Mouse (Mus musculus) embryonic fibroblast, embryonic 13.5 days (primary cell): ENCODE results near the gene Uncx. TPM values are rescaled to one million over a fixed set of nuclear protein-coding genes. Genes with fewer than 3 reads are reported as not detected.

Experiments
- H3K27ac ChIP-seq: 2 replicates; pipeline ENCODE4 v1.5.1; 2012; ENCODE audit warnings: low read length, control low read depth, inconsistent platforms; ENCODE audit not compliant: insufficient read depth
- H3K4me1 ChIP-seq: 2 replicates; pipeline ENCODE4 v1.6.1; 2011; ENCODE audit warnings: low read length; ENCODE audit not compliant: control insufficient read depth, insufficient read depth
- H3K4me3 ChIP-seq: 2 replicates; pipeline ENCODE4 v1.5.1; 2011; ENCODE audit warnings: mild to moderate bottlenecking, control low read depth, low read length; ENCODE audit not compliant: insufficient read depth
- CTCF ChIP-seq: IDR thresholded peaks from 2 replicates; pipeline ENCODE4 v1.5.1; 2011; ENCODE audit warnings: mild to moderate bottlenecking, control low read depth, low read length, moderate library complexity, borderline replicate concordance; ENCODE audit not compliant: insufficient read depth
- POLR2A ChIP-seq: IDR thresholded peaks from 2 replicates; pipeline ENCODE4 v1.6.1; 2011; ENCODE audit warnings: low read depth, mild to moderate bottlenecking, control low read depth, low read length, moderate library complexity
- polyA plus RNA-seq: library from polyadenylated mRNA; stranded (reverse); fragments of >200 nt; gene quantifications from 2 replicates; pipeline ENCODE4 v1.2.4, GENCODE M21; 2011; ENCODE audit warnings: low read depth; ENCODE audit not compliant: missing spikeins, insufficient read length

Gene Uncx
- polyA plus RNA-seq, 1 experiment, result not detected

DNA sequence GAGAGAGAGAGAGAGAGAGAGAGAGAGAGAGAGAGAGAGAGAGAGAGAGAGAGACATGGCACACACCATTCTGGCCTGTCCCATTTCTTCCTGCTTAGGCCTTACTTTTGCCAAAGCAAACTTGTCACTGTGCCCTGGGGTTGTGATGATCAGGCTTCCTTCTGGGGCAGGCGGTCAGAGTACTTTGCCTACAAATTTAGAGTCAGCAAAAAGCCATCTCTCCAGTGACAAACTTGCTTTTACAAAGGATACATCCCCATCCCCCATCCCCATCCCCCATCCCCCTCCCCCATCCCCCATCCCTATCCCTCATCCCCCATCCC, 1.3 kb upstream of the Uncx start:
- H3K4me3 ChIP-seq, result no peak overlapping the region
- TF ChIP-seq CTCF (no peak), POLR2A (no peak)
- no peaks in the 10 kb centered on the region; the same call in 1 of the 2 replicates for H3K4me1 ChIP-seq

DNA sequence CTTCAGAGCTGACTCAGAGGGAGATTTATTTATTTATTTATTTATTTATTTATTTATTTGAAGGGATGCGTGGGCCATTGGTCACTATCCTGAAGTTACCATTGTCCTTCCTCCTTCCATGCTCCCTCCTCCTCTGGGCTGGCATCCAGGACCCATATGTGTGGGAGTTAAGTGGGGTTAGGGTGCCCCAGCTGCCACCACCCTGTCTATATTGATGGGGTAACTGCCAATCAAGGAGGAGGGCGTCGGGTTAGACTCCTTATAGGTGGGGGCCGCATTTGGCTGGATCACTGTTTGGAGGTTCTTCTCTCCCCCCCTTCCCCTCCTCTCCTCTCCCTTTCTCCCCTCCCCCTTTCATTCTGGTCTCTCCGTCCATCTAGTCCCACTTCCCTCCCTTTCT, 738 bp upstream of the Uncx start:
- no peaks in the 10 kb centered on the region; the same call in 1 of the 2 replicates for H3K4me1 ChIP-seq
- no peak overlapping the region for H3K27ac ChIP-seq
- TF ChIP-seq CTCF (no peak), POLR2A (no peak)
- H3K4me3 ChIP-seq, result no peak overlapping the region

More for the DNA sequence above, 1.3 kb upstream of the Uncx start:
- H3K27ac ChIP-seq, result no peak overlapping the region

GRCm38 (mm10) chr5:139543650-139544270, 466 bp downstream of the Uncx start:
- TF ChIP-seq POLR2A, result no peak
- no peak for TF ChIP-seq CTCF
- H3K4me3 ChIP-seq, result peak overlapping the region; percentile 22
- H3K4me1 ChIP-seq, result no peaks in the 10 kb centered on the region; the same call in 1 of the 2 replicates
- no peak overlapping the region for H3K27ac ChIP-seq

- no peak overlapping the region for H3K4me3 ChIP-seq
- TF ChIP-seq CTCF (no peak), POLR2A (no peak)
- H3K27ac ChIP-seq, result no peak overlapping the region
Observed at GRCm38 (mm10) chr5:139544271-139545135, 1.2 kb downstream of the Uncx start.

DNA sequence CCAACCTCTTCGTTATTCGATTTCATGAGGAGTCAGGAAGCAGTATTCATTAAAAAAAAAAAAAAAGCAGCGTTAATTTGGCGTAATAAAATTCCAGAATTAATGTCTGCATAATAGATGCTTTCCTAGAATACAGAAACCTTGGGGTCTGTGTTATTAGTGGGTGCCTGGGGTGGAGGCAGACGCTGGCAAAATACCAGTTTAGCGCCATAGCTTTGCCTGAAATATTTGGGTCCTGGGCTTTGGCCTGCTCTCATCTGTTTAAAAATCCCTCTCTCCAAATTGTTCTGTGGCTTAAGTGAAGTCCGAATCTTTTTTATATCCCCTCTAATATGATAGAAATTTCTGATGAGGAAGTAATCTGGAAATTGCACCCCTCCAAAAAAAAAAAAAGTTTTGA, 1.9 kb downstream of the Uncx start:
- Histone ChIP-seq H3K27ac (no peak overlapping the region), H3K4me3 (no peak overlapping the region), H3K4me1 (no peaks in the 10 kb centered on the region; the same call in 1 of the 2 replicates)
- TF ChIP-seq CTCF (no peak), POLR2A (no peak)

More at GRCm38 (mm10) chr5:139544271-139545135, 1.2 kb downstream of the Uncx start:
- no peaks in the 10 kb centered on the region; the same call in 1 of the 2 replicates for H3K4me1 ChIP-seq

DNA sequence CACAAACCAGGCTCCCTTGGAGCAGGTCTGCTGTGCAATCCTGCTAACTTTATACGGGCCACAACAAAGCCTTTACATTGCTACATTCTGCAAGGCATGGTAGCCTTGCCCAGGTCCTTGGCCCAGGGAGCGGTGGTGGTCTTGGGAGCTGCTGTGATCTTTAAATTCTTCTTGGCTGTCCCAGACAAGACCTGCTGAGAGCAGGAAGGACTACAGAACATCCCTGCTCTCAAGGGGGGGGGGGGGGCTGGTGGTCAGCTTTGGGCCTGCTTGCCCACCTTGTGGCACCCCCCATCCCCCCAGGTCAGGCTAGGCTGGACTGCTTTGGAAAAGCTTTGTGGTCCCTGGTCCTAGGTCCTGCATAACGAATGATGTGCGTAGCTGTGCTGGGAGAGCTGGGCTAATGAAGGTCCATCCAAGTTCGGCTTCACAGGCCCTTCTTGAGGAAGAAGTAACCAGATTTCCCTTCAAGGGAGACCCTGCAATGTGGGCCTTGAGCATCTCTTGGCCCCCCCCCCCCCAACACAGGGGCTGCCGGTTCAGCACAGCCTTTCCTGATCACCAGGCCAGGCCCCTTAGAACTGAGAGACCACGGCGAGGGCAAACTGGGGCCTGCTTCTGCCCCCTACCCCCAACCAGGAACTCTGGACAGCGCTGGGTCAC, 2.5 kb downstream of the Uncx start:
- Histone ChIP-seq H3K27ac (no peak overlapping the region), H3K4me3 (no peak overlapping the region), H3K4me1 (no peaks in the 10 kb centered on the region; the same call in 1 of the 2 replicates)
- TF ChIP-seq CTCF (no peak), POLR2A (no peak)

DNA sequence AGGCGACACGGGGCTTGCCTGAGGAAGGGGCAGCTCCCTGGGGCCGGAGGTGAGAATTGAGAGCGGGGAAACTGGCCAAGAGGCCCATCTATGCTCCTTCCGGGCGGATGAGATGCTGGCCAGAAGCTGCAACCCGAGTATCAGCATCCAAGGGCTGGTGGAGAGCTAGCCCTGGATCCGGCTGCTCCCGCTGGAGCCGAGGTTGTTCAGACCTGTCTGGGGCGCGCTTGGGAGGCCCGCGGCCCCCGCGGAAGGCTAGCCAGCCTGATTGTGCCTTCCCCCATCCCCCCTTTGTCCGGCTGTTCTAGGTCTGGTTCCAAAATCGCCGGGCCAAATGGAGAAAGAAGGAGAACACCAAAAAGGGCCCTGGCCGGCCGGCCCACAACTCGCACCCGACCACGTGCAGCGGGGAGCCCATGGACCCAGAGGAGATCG, 3.1 kb downstream of the Uncx start:
- TF ChIP-seq CTCF (no peak), POLR2A (no peak)
- no peaks in the 10 kb centered on the region; the same call in 1 of the 2 replicates for H3K4me1 ChIP-seq
- no peak overlapping the region for H3K4me3 ChIP-seq
- no peak overlapping the region for H3K27ac ChIP-seq

DNA sequence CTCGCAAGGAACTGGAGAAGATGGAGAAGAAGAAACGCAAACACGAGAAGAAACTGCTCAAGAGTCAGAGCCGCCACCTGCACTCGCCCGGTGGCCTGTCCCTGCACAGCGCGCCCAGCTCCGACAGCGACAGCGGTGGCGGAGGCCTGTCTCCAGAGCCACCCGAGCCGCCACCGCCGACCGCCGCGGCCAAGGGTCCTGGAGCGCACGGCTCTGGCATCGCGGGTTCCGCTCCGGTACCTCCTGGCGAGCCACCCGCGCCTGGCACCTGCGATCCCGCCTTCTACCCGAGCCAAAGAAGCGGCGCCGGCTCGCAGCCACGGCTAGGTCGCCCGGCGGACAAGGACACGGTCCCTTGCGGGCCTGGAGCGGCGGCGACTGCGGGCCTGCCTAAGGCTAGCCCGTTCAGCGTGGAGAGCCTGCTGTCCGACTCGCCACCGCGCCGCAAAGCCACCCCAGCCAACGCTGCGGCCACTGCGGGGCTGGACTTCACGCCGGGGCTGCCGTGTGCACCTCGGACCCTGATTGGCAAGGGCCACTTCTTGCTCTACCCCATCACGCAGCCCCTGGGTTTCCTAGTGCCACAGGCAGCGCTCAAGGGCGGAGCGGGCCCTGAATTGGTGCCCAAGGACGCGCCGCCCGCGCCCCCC, 3.6 kb downstream of the Uncx start:
- TF ChIP-seq POLR2A, result no peak
- TF ChIP-seq CTCF, result no peak
- Histone ChIP-seq H3K27ac (no peak overlapping the region), H3K4me1 (no peaks in the 10 kb centered on the region; the same call in 1 of the 2 replicates), H3K4me3 (no peak overlapping the region)

- Histone ChIP-seq H3K4me3 (no peak overlapping the region), H3K4me1 (no peaks in the 10 kb centered on the region; the same call in 1 of the 2 replicates), H3K27ac (no peak overlapping the region)
- TF ChIP-seq POLR2A, result no peak
- TF ChIP-seq CTCF, result no peak
Observed at GRCm38 (mm10) chr5:139547421-139547931, 4.2 kb downstream of the Uncx start.
